Mouse (Mus musculus): Measurements from ENCODE around the gene Rnf40.

DNA sequence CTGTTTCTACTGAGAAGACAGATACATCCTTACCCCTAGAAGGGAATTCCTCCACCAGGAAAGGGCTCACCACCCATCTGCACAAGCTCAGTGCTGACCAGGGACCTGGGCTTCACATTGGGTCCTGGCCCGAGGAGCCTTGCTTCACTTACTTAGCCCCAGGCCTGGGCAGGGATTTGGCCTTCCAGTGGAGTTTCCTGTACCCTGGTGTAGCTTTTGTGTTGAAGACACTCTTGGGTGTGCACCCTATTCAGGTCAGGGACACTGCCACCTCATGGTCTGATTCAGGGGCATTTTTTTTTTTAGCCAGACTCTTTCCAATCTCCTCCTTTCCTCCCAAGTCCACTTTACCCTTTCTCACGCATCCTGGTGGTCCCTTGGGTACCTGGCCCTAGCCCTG is 14.3 kb downstream of the Rnf40 start:
- no peak for TF ChIP-seq POLR2A (IDR thresholded peaks at IDR 0.05; ENCODE audit: extremely low read depth, insufficient read depth, low read length)
- no peak for TF ChIP-seq CTCF (IDR thresholded peaks at IDR 0.05; ENCODE audit: extremely low read depth, insufficient read depth, low read length)

All from cortical plate, adult 2 months (tissue).